Mouse (Mus musculus) ES-Bruce4 (cell line): ENCODE results near the gene Gm45208.

Experiments
- CTCF ChIP-seq: IDR thresholded peaks from one replicate; pipeline ENCODE4 v1.8.1; 2011; ENCODE audit warnings: low read depth, low read length
- EP300 ChIP-seq: IDR thresholded peaks from 2 replicates; pipeline ENCODE4 v1.6.1; 2011; ENCODE audit warnings: low read depth, low read length; ENCODE audit not compliant: insufficient read depth
- POLR2A ChIP-seq: IDR thresholded peaks from one replicate; pipeline ENCODE4 v1.8.1; 2011; ENCODE audit warnings: low read length; ENCODE audit not compliant: insufficient read depth

GRCm38 (mm10) chrX:7769302-7770017, 47.4 kb downstream of the Gm45208 start:
- TF ChIP-seq EP300: no peak
- TF ChIP-seq CTCF: no peak
- TF ChIP-seq POLR2A: no peak
